Mouse (Mus musculus) right cerebral cortex, postnatal 36 days (tissue): ENCODE data around the gene Zfp949.

Experiments
- DNase-seq, 2 experiments: peaks; one replicate each; pipeline ENCODE4 v3.0.0; 2022; ENCODE audit warnings: low spot score in 2 of 2, mixed read lengths in 1 of 2

The Zfp949 gene

DNA sequence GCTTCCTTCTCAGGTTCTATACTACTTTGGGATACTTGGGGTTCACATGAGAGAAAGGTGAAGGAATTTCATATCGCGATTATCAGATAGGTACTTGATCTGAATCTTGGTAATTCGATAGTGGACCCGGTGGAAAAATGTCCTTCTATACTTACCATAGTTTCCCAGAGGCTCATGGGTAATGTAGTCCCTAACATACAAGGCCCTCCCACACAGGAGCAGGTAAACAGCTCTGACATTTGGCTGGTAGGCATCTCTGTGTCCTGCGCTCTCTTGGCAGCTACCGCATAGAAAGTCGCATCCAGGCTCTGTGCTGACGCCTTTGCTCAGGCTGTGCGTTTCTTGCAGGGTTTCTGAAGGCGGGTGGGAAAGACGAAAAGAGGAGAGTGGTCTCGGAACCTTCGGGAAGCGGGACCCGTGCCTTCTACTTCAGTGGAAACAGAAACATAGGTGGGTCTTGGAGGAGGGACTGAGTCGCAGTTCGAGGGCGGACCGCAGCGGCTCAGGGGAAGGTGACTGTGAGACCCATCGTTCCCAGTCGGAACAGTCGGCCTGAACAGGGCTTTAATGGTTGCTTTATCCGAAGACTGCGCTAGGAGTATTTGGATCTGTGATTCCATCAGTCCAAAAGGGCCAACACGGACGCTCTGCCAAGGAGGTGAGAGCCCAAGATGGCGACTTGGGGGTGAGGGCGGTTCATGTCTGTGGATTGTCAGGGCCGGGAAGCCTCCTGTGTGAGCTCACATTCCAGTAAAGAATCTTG is at the start of gene Zfp949:
TSS of gene Zfp949 (plus strand) at position 170 of the 763 bp plus-strand sequence.
- DNase-seq: peak; percentile 78 to 82

DNA sequence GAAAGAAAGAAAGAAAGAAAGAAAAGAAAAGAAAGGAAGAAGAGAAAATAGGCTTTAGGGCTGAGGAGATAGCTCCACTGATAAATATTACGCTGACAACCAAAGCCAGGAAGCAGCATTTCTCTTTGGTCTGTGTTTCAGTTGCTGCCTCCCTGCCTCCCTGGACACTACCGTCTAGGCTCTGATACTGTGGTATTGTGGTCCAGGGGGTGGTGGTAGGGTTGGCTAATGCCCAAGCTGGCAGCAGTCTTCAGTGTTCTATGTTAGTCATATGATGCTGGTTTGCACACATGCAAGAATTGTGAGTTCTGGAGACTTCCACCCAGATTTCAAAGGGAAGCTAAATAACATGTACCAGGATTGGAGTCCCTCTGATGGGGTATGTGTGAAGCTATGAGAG is 47.7 kb upstream of the Zfp949 start:
- no peak for DNase-seq

DNA sequence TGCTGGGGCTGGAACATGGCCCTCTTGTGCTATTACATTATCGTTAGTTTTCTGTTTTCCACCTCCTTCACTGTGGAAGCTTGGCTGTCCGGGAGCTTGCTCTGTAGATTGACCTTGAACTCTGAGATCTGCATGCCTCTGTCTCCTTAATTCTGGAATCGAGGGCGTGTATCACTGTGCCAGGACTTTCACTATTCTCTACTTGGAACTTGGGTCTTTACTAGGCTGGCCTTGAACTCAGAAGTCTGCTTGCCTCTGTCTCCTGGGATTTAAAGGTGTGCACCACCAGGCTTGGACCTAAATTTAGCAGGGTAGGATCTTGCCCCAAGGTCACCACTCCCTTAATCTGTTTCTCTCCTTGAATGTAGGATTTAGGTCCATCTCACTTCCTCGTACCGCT is 46.0 kb upstream of the Zfp949 start:
- DNase-seq: no peak

DNA sequence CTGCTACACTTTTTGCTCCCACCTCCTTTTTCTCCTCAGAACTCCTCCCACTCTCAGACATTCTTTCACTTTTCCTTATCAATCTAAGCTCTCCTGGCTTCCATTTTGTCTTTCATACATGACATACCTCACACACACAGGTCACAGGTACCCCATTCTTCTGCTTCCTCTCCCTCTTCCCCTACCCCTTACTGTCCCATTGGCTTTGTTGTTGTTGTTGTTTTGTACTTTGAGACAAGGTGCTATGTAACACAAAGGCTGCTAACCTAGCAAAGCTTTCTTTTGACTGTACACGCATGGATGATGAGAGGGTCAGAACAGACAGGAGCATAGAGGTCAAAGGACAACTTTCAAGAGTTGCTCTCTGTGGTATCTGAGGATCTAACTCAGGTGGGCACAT is 32.3 kb upstream of the Zfp949 start:
- DNase-seq: no peak

DNA sequence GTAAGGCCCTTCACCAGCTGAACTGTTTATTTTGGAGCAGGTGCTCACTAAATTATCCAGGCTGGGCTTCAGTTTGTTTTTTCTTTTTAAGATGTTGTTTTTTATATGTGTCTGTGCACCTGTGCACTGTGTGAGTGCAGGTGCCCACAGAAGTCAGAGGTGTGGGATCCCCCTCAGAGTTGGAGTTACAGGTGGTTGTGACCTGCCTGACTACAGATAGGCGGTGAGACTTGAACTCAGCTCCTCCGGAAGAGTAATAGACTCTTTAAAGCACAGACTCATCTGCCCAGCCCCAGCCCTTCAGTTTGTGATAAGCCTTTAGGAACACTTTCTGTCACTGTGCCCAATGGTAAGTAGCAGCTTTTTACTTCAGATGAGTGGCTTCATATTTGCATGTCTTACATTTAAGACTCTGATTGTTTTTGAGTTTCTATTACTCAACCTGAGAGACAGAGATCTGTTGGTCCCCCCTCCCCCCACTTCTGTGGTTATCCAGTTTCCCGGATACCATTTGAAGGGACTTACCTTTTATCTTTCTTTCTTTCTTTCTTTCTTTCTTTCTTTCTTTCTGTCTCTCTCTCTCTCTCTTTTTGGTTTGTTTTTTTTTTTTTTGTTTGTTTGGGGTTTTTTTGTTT is 31.3 kb upstream of the Zfp949 start:
- DNase-seq: no peak

DNA sequence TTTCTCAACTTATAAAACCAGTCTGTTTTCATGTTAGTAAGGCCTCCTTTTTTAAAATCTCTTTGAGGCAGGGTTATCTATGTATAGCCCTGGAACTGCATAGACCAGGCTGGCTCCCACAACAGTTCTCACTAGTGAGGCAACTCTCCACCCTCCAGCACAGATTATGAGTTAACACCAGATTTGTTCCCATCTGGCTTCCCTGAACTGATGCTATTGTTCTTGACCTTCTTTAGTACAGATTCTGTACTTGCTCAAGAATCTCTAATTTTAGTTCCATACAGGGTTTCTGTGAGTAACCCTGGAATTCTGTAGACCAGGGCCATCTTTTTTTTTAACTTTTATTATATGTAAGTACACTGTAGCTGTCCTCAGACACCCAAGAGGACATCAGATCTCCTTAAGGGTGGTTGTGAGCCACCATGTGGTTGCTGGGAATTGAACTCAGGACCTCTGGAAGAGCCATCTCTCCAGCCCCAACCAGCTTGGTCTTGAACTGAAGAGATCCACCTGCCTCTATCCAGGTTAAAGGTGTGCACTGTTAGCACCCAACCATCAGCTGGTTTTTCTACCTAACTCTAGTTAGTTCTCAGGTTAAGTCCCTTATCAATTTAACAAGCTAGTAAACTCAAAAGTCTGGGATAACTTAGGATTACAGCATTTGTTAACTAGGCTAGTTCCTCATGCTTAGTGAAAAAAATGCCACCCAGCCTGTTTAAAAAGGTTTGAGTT is 28.3 kb upstream of the Zfp949 start:
- no peak for DNase-seq

DNA sequence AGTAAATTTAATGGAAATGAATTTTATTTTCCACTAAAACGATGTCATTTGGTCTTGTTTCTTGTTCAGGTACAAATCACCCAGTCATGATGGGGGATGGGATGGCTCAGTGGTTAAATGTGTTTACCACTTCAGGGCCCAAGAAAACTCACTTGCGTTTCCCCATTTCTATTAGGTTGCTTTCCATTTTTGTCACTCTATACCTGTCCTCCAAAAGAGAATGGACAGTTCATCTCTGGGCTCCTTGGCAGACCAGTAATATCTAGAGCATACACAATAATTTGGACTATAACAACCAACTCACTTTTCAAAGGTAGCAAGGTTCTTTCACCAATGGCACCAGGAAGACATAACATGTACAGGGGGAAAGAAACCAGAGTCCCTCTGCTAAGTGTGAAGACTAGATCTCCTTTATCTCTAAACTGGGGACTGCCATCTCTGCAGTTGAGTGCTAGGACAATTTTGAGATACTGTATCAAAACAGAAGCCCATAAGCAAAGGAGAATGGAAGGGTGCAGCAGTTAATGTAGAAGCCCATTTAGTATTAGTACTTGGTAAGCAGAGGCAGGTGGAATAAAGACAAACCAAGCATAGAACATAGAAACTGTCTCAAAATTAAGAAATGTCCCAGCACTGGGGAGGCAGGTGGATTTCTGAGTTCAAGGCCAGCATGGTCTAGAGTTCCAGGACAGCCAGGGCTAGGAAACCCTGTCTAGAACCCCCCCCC is 27.5 kb upstream of the Zfp949 start:
- DNase-seq: no peak

DNA sequence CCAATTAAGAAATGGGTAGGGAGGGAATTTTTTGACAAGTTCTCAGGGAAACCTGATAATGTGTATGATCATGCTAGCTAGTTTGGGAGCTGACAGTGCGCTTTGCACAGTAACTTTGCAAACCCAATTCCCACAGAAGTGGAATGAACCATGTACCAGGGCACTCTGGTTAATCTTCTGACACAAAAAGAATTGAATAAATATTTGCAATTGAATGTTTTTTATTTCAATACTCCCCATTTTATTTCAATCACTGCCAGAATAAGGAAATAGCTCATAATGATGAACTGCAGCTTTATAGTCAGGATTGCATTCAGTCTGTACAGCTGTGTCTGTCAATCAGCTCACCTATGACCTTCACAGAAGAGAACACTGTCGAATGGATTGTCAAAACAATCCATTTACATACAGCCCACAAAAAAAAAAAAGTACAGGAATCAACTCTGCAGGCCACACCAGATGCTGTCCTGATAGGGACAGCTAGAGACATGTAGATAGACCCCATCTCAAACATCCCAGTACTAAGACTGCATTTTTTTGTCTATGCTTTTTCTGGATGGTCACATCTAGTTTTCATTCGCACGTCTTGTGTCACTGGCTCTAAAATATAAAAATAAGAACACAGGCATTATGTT is 26.9 kb upstream of the Zfp949 start:
- DNase-seq: no peak

DNA sequence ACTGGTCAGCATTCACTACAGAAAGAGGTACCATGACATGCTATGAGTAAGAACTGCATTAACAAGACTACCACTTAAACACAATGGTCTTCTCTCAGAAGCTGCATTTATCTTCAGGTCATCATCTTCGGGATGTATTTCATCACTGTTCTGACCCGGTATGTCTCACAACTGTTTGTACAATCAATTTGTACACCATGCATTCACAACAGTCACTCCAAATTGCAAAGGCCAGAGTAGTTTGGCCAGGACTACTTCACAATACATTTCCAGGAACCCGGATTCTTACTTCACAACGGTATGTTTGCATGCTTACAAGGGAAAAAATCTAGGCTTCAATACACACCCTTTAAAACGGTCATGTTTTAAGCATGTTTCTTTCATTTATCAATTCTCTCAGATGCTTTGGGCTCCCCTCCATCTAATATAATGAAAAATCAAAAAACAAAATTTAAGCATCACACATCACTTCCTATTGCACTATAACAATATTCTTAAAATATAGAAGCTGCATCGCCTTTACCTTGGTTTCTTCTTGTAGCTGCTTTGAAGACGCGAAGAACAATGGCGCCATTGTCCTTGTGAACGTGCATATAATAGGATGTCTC is 25.8 kb upstream of the Zfp949 start:
- no peak for DNase-seq

DNA sequence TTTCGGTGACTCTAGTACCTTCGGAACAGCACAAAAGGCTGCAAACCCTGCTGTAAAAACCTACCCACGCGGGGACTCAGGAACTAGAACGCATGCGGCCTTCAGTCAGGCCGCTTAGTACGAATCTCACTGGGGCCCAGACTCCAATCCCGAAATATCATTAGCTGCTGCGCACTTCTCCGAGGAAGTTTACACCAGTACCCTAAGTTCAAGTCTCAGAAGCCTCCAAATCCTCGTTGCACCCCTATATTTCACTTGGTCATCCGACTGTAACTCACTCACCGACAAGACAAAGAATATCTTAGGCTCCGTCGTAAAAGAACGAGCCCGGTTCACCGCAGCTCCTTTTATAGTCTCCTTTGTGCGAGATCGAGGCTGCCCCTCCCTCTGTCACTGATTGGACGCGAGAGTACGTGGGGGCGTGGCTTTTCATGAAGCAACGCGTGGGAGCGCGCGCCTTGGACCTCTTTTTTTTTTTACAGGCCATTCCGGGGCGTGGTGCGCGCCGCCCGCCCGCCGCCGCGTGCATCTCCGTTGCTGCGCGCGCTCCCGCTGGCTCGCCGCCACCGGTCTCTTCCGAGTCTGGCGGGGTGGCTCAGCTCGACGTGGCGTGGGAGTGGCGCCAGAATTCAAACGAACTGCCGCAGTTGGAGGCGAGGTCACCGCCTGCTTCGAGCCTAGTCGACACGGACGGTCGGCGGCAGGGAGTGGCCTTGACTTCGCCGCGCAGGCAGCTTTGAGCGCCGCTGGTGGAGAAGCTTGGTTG is 25.1 kb upstream of the Zfp949 start:
- peak; percentile 92 to 93 for DNase-seq

DNA sequence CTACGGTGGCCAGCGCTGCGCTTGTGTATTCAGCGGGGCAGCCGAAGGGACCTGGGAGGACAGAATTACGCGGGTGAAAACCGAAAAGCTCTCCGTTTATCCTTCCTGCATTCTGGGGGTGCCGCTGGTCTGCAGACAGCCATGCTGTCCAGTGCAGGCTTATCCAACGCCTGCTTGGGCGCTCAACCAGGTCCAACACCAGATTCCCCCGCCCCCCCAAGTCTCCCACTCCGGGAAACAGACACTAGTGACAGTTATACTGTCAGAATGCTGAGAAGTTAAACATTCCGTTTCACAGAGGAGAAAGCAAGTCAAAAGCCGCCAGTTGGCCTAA is 24.5 kb upstream of the Zfp949 start:
- DNase-seq: no peak

DNA sequence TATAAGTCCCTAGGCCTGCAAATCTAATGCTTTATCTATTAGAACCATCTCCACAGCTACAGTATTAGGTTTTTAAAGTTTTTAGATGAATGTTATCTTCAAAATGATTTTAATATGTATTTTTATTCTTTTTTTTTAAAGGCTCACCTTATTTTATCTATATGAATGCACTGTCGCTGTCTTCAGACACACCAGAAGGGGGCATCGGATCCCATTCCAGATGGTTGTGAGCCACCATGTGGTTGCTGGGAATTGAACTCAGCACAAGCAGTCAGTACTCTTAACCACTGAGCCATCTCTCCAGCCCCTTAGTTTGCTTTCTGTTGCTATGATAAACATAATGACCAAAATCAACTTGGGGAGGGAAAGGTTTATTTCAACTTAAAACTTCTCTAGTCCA is 23.5 kb upstream of the Zfp949 start:
- DNase-seq: no peak

DNA sequence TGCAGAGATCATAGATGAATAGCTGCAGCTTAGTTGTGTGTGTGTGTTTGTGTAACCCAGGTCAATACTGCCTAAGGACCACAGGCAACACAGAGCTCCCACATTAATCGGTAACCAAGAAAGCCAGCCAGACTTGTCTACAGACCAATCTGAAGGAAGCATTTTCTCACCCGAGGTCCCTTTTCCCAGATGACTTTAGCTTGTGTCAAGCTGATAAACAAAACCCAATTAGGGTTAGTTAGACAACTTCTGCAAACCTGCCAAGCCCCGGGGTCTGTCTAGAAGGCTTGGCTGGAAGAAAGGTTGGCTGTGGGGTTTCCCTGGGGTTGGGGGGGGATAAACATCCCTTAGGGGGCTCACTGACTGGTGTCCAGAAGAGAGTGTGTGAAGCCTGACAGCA is 23.0 kb upstream of the Zfp949 start:
- DNase-seq: no peak

DNA sequence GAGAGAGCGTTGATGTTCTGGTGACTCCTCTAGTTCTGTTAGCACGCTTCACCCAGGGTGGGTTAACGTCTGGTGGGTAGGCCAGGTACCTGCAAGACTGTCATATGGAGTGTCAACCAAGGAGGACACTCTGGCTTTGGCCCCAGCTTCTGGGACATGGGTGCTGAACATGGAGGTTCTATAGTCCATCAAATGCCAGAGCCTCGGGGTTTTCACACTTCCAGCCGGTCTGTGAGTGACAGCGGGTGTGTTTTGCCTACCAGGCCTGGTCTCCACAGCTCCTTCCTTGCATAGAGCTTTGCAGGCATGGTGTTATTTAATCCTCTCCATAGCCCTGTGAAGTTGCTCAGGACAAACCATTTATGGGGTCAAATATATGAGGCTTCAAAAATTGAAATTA is 22.5 kb upstream of the Zfp949 start:
- DNase-seq: no peak

DNA sequence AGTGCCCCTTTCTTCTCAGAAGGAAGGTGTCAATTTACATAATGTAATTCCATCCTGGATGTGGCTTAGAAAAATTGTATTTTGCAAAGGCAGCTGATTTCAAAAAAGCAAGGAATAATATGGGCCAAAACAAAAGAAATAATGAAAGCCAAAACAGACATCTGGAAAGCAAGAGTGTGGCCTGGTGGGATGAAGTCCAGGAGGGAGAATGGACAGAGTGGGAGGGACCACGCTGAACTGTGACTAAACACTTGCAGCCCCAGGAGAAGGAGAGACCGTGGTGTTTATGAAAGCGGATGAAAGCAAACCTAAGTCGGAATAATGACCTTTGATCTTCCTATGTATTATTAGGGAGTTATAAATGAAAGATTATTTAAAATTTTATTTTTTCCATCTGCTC is 19.9 kb upstream of the Zfp949 start:
- no peak for DNase-seq

DNA sequence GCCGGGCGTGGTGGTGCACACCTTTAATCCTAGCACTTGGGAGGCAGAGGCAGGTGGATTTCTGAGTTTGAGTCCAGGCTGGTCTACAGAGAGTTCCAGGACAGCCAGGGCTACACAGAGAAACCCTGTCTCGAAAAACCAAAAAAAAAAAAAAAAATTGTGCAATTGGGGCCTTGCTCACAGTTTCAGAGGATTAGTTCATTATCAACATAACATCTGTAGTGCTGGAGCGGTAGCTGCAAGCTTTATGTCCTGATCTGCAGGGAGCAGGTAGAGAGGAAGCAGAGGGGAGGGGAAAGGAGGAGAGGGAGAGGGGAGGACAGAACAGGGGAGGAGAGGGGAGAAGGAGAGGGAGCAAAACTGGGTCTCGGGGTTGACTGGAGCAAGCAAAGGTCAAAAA is 19.1 kb upstream of the Zfp949 start:
- no peak for DNase-seq

DNA sequence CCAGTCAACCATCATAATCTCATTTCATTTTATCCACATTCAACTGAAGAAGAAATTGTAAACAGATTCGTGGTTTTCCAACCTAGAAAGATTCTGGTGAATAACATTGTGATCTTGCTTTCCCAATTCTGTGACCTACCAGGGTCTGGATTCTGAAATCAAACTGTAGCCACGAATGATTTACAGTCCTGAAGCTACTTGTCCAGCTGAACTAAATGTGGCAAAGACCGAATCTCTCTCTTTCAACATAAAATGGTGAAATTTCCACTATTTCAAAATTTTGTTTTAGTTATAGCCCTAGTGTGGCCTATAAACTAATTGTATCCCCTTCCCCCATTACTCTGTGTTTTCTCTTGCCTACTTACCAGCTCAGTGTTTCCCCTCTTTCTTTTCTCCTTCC is 18.2 kb upstream of the Zfp949 start:
- DNase-seq: no peak

DNA sequence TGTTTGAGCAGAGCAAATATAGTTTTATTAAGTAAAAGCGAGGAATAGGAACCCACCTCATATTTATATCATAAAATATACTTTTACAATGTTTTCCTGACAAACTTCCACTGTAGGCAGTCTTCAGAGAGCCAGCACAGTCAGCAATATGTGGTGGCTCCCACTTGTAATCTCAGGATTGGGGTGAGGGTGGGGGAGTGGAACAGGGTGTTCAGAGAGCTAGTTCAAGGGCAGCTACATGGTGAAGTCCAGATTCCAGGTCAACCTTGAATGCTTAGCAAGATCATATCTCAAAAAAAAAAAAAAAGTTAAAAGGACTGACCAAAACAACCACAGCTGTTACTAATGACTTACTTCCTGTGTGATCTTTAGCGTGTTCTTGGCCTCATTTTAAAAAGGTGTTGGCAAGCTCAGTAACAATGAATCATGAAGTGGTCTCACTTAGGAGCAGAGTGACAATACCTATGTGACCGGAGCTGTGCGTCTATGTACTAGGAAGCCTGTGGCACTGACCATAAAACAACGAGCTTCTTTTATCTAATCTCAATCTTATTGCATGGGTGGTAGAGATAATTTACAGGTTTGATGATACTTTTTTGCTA is 17.7 kb upstream of the Zfp949 start:
- DNase-seq: no peak

DNA sequence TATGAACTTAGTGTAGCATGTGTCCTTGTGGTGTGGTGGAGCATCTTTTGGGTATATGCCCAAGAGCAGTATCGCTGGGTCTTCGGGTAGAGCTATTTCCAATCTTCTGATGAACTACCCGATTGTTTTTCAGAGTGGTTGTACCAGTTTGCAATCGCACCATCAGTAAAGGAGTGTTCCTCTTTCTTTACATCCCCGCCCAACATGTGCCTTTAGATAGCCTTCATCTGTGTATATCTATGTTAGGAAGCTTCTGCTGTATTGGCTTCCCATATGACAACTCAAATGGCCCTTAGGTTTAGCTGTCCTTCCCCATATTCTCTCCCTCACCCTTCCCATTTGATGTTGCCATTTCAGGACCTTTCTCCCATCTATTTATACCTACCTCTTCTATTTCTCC is 13.7 kb upstream of the Zfp949 start:
- no peak for DNase-seq

DNA sequence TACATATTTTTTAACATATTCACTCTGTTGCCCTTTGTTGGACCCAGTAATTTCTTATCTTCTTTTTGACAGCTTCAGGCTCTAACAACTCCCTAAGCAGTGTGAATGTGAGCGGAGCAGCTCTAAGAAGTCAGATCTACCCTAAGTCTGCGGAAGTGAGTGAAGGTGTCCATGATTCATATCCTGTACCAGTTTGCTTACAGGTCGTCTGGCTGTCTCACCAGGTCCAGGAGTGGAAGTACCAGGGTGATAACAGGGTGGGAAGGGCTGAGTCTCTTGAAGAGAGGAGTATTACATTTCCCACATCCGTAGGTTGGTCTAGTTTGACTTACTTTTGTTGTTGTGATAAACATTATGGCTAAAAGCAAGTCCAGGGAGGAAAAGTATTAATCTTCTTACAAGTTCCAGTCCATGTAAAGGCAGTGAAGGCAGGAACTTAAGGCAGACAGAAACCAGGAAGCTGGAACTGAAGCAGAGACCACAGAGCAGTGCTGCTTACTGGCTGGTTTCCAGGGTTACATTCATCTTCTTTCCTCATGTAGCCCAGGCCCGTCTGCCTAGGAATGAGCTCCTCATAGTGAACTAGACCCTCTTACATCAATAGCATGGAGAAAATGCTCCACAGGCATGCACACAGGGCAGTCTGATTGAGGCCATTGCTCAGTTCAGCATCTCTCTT is 8.1 kb upstream of the Zfp949 start:
- DNase-seq: no peak
